Mouse (Mus musculus): ENCODE data around the gene Gstm2.

- TF ChIP-seq TAL1 (IDR thresholded peaks at IDR 0.05; ENCODE audit: low read length) (no peak), GATA1 (IDR thresholded peaks at IDR 0.05; ENCODE audit: low read length) (no peak)
These were observed at the start of gene Gstm2 for GRCm38 (mm10) chr3:107986041-107986562.
